10 mouse cellular contexts compared by ENCODE assay signal in the genomic region with DNA sequence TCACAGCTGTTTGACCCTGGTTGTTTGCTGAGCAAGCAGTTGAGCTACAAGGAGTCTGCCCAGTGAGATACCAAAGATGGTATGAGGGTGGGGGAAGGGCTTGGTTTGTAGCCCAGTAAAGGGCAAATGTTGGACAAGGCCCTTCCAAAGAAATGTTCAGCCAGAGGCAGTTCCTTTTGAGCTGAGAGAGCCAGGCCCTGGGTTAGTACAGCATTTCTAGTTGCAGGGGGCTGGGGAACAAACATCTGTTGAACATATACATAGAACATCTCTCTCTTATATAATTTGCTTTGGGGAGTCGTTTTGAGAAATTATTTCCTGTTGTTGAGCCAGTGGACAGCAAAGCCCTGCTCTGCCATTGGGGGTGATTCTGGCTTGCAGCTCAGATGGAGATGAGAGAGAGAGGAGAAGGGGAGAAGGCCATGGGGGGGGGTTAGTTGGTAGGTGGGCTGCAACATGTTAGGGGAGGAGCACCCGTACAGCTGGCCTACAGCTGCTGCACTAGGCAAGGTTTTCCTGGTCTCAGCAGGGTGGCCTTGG. TPM values are rescaled to one million over a fixed set of nuclear protein-coding genes. Genes with fewer than 3 reads are reported as not detected.
DNase-seq lines count a peak whose midpoint lies in the region; ATAC-seq and TF ChIP-seq lines count a peak whose summit lies in the region.
"Had no signal": no experiment of that assay in that cellular context is flagged by ENCODE, and none has a peak within 500 bp of the region (broad histone marks: within the 10 kb centered on the region; RNA-seq: fewer than 3 reads in every experiment).

No protein-coding gene starts in this region.

- TF ChIP-seq CTCF in intestine, postnatal 0 days (IDR thresholded peaks at IDR 0.05; ENCODE audit: low read depth): no peak

- H3K36me3 ChIP-seq in intestine, embryonic 14.5 days (ENCODE audit: control insufficient read depth, insufficient read depth, low read length): no peaks in the 10 kb centered on the region
- no peaks in the 10 kb centered on the region for H3K36me3 ChIP-seq in intestine, postnatal 0 days (ENCODE audit: control insufficient read depth, insufficient read depth)
- no peaks in the 10 kb centered on the region for H3K36me3 ChIP-seq in embryonic facial prominence, embryonic 15.5 days
- H3K36me3 ChIP-seq in limb, embryonic 13.5 days: no peaks in the 10 kb centered on the region
- H3K36me3 ChIP-seq: liver, embryonic 15.5 days had no signal

- 0 out of 2 replicates have a peak, but pooled peaks have one; percentile 34 for ATAC-seq in intestine, embryonic 14.5 days (replicated peaks; ENCODE audit: low FRiP score, low TSS enrichment, low read depth)
- ATAC-seq in intestine, postnatal 0 days: no peak
- ATAC-seq in embryonic facial prominence, embryonic 15.5 days (ENCODE audit: insufficient number of reproducible peaks, low FRiP score, low TSS enrichment, low read depth): no peak; the same call in 1 of the 2 replicates
- peak; percentile 66; the same call in 1 of the 2 replicates for ATAC-seq in limb, embryonic 13.5 days (ENCODE audit: low FRiP score, low read depth)

- DNase-seq in intestine, embryonic 14.5 days (ENCODE audit: low spot score): no peak
- DNase-seq in brain, adult 2 months (ENCODE audit: low read depth, low spot score): peak; percentile 18
- no peak for DNase-seq in right cerebral cortex, postnatal 36 days (ENCODE audit: low spot score in 2 of 2)
- no peak for DNase-seq in left cerebral cortex, postnatal 25 days (ENCODE audit: low spot score in 2 of 2)
- DNase-seq: right cerebral cortex, postnatal 4 days had no signal

- H3K27ac ChIP-seq in intestine, embryonic 14.5 days (ENCODE audit: low read depth): peak overlapping the region; percentile 71
- H3K27ac ChIP-seq in intestine, postnatal 0 days (ENCODE audit: low read depth, low read length): no peak overlapping the region
- H3K27ac ChIP-seq in embryonic facial prominence, embryonic 15.5 days (replicated peaks): peak overlapping the region; percentile 75
- peak overlapping the region; percentile 34; the same call in 1 of the 2 replicates for H3K27ac ChIP-seq in limb, embryonic 13.5 days
- H3K27ac ChIP-seq: liver, embryonic 15.5 days had no signal

- H3K4me1 ChIP-seq in intestine, embryonic 14.5 days (replicated peaks; ENCODE audit: control insufficient read depth, insufficient read depth, low read length): peaks cover 25% of the 10 kb centered on the region
- no peaks in the 10 kb centered on the region for H3K4me1 ChIP-seq in intestine, postnatal 0 days (replicated peaks; ENCODE audit: control insufficient read depth, insufficient read depth, low read length)
- H3K4me1 ChIP-seq in embryonic facial prominence, embryonic 15.5 days: peaks cover 35% of the 10 kb centered on the region
- H3K4me1 ChIP-seq in limb, embryonic 13.5 days: peaks cover 34% of the 10 kb centered on the region
- H3K4me1 ChIP-seq: liver, embryonic 15.5 days had no signal

- WGBS in intestine, embryonic 14.5 days: 44% methylated on average over 2 of the region's 2 CpGs
- WGBS in intestine, postnatal 0 days: 62% methylated on average over 2 of the region's 2 CpGs
- 32% methylated on average over 2 of the region's 2 CpGs for WGBS in embryonic facial prominence, embryonic 15.5 days
- 24% methylated on average over 2 of the region's 2 CpGs for WGBS in limb, embryonic 13.5 days

- intact Hi-C loops in left cerebral cortex, postnatal 25 days (cut with DNase I): no loop called here

- no peak overlapping the region for H3K9ac ChIP-seq in intestine, embryonic 14.5 days (ENCODE audit: low read length)
- H3K9ac ChIP-seq in intestine, postnatal 0 days (ENCODE audit: low read depth, low read length): no peak overlapping the region
- H3K9ac ChIP-seq in embryonic facial prominence, embryonic 15.5 days: no peak overlapping the region
- H3K9ac ChIP-seq in limb, embryonic 13.5 days: no peak overlapping the region
- H3K9ac ChIP-seq: liver, embryonic 15.5 days had no signal

- no peaks in the 10 kb centered on the region for H3K27me3 ChIP-seq in intestine, embryonic 14.5 days (replicated peaks; ENCODE audit: control insufficient read depth, insufficient read depth, low read length)
- H3K27me3 ChIP-seq in intestine, postnatal 0 days (replicated peaks; ENCODE audit: control insufficient read depth, insufficient read depth, low read length): no peaks in the 10 kb centered on the region
- no peaks in the 10 kb centered on the region for H3K27me3 ChIP-seq in embryonic facial prominence, embryonic 15.5 days
- H3K27me3 ChIP-seq in limb, embryonic 13.5 days: 0 out of 2 replicates have a peak, but pooled peaks cover 3% of the 10 kb centered on the region
- H3K27me3 ChIP-seq: liver, embryonic 15.5 days had no signal

- H3K4me3 ChIP-seq in intestine, embryonic 14.5 days (ENCODE audit: low read depth, low read length): no peak overlapping the region
- H3K4me3 ChIP-seq in intestine, postnatal 0 days (ENCODE audit: low read depth, low read length): no peak overlapping the region
- no peak overlapping the region for H3K4me3 ChIP-seq in embryonic facial prominence, embryonic 15.5 days (replicated peaks)
- no peak overlapping the region for H3K4me3 ChIP-seq in limb, embryonic 13.5 days
- H3K4me3 ChIP-seq: liver, embryonic 15.5 days had no signal

- no peaks in the 10 kb centered on the region for H3K9me3 ChIP-seq in intestine, embryonic 14.5 days (ENCODE audit: control insufficient read depth, low read length)
- no peaks in the 10 kb centered on the region for H3K9me3 ChIP-seq in intestine, postnatal 0 days (ENCODE audit: control insufficient read depth)
- no peaks in the 10 kb centered on the region for H3K9me3 ChIP-seq in embryonic facial prominence, embryonic 15.5 days (replicated peaks)
- H3K9me3 ChIP-seq in limb, embryonic 13.5 days: no peaks in the 10 kb centered on the region
- H3K9me3 ChIP-seq: liver, embryonic 15.5 days had no signal

- H3K4me2 ChIP-seq in intestine, embryonic 14.5 days (ENCODE audit: low read length): no peak overlapping the region
- H3K4me2 ChIP-seq in intestine, postnatal 0 days (replicated peaks; ENCODE audit: low read depth): no peak overlapping the region
- no peak overlapping the region for H3K4me2 ChIP-seq in embryonic facial prominence, embryonic 15.5 days (replicated peaks)
- H3K4me2 ChIP-seq in limb, embryonic 13.5 days (replicated peaks): no peak overlapping the region
- H3K4me2 ChIP-seq: liver, embryonic 15.5 days had no signal

RNA-seq across cellular contexts. Expression of gene Adamts2, which starts 33.2 kb away (rescaled TPM):
- polyA plus RNA-seq in intestine, embryonic 14.5 days (2014; fragmentation: Nextera tagmentation; extraction: Ambion mirVana): 9.0 and 10.2 TPM in 2 replicates
- polyA plus RNA-seq in intestine, postnatal 0 days (2015; fragmentation: Nextera tagmentation; extraction: Ambion mirVana): 4.6 and 4.8 TPM in 2 replicates
- 24.6 and 26.6 TPM in 2 replicates for polyA plus RNA-seq in embryonic facial prominence, embryonic 15.5 days (2015; fragmentation: Nextera tagmentation; extraction: Ambion mirVana)
- polyA plus RNA-seq in limb, embryonic 13.5 days (2015; fragmentation: Nextera tagmentation; extraction: Ambion mirVana): 8.1 and 8.8 TPM in 2 replicates
- 10 to 100 TPM in 1 of 2 experiments, 1 to 10 TPM in 1; 9.7 to 12.4 TPM for total RNA-seq in left cerebral cortex, postnatal 25 days (2021)
- total RNA-seq: granulocyte monocyte progenitor cell, adult 5-6 weeks had no signal

Comparison
In these comparisons a context has a peak if more than half of its experiments do, and no peak if none do; other contexts are left out.
1. ATAC-seq: peak in intestine, embryonic 14.5 days (single experiment) and limb, embryonic 13.5 days (single experiment); none in intestine, postnatal 0 days (single experiment) and embryonic facial prominence, embryonic 15.5 days (single experiment).